Mouse (Mus musculus): ENCODE measurements at regions not wholly inside any gene's neighbourhood (a gene's known extent, or its start where the extent isn't known, plus 50 kb on each side); places are given as distances from the start of the nearest gene placed in this dataset.
"Not testable (repeated sequence)": the region's sequence is repeated elsewhere in the genome, so short reads cannot be mapped to it uniquely, and the experiment has no call there.

- DNase-seq (ENCODE audit: low spot score), result no peak
Observed at GRCm38 (mm10) chr14:101067082-101067481, 133.0 kb downstream of the Prr30 start.

GRCm38 (mm10) chr14:101056874-101057273 lies 143.3 kb downstream of the Prr30 start:
- DNase-seq (ENCODE audit: low spot score), result no peak

GRCm38 (mm10) chr14:101055915-101056314 lies 144.2 kb downstream of the Prr30 start:
- DNase-seq (ENCODE audit: low spot score), result no peak

GRCm38 (mm10) chr14:101054786-101055185 lies 145.3 kb downstream of the Prr30 start:
- DNase-seq (ENCODE audit: low spot score), result no peak

- no peak for DNase-seq (ENCODE audit: low spot score)
Observed at GRCm38 (mm10) chr14:101052760-101053159, 147.4 kb downstream of the Prr30 start.

- DNase-seq (ENCODE audit: low spot score), result no peak
Observed at GRCm38 (mm10) chr14:101050212-101050611, 149.9 kb downstream of the Prr30 start.

GRCm38 (mm10) chr14:101049664-101050203 lies 150.4 kb downstream of the Prr30 start:
- DNase-seq (ENCODE audit: low spot score), result no peak

GRCm38 (mm10) chr14:101043494-101043893 lies 156.6 kb downstream of the Prr30 start:
- no peak for DNase-seq (ENCODE audit: low spot score)

- no peak for DNase-seq (ENCODE audit: low spot score)
Observed at GRCm38 (mm10) chr14:101001070-101001469, 199.1 kb downstream of the Prr30 start.

GRCm38 (mm10) chr14:100980754-100981153 lies 219.4 kb downstream of the Prr30 start:
- DNase-seq (ENCODE audit: low spot score), result no peak

GRCm38 (mm10) chr14:100978515-100978914 lies 221.6 kb downstream of the Prr30 start:
- DNase-seq (ENCODE audit: low spot score), result no peak

GRCm38 (mm10) chr14:100970970-100971369 lies 229.2 kb downstream of the Prr30 start:
- DNase-seq (ENCODE audit: low spot score), result peak; percentile 52

GRCm38 (mm10) chr14:100960198-100960597 lies 239.9 kb downstream of the Prr30 start:
- DNase-seq (ENCODE audit: low spot score), result no peak

GRCm38 (mm10) chr14:100955806-100956436 lies 244.2 kb downstream of the Prr30 start:
- no peak for DNase-seq (ENCODE audit: low spot score)

- DNase-seq (ENCODE audit: low spot score), result no peak
Observed at GRCm38 (mm10) chr14:100950681-100951119, 249.4 kb downstream of the Prr30 start.

GRCm38 (mm10) chr14:100947625-100948024 lies 252.5 kb downstream of the Prr30 start:
- DNase-seq (ENCODE audit: low spot score), result not testable (repeated sequence)

- DNase-seq (ENCODE audit: low spot score), result no peak
Observed at GRCm38 (mm10) chr14:100937358-100937887, 262.7 kb downstream of the Prr30 start.

GRCm38 (mm10) chr14:100934554-100934953 lies 265.6 kb downstream of the Prr30 start:
- DNase-seq (ENCODE audit: low spot score), result no peak

GRCm38 (mm10) chr14:100924880-100925279 lies 275.2 kb downstream of the Prr30 start:
- no peak for DNase-seq (ENCODE audit: low spot score)

GRCm38 (mm10) chr14:100900221-100900620 lies 299.9 kb downstream of the Prr30 start:
- no peak for DNase-seq (ENCODE audit: low spot score)

GRCm38 (mm10) chr14:100899074-100899473 lies 301.1 kb downstream of the Prr30 start:
- no peak for DNase-seq (ENCODE audit: low spot score)

GRCm38 (mm10) chr14:100889163-100890157 lies 310.7 kb downstream of the Prr30 start:
- DNase-seq (ENCODE audit: low spot score), result no peak

Data from testis, postnatal 10 days (tissue).